Mouse (Mus musculus): ENCODE data around the gene Fabp2. TPM values are rescaled to one million over a fixed set of nuclear protein-coding genes. Genes with fewer than 3 reads are reported as not detected.
A peak's percentile ranks its signal among the peaks of the same experiment; 100 is the strongest.

Gene Fabp2
- 1.00 TPM in 1 of 2 replicates, not detected in the other for total RNA-seq (2021)
- long read RNA-seq, transcript Fabp2-201 (4 exons, 965 nt): major isoform, 29 of 30 reads
- long read RNA-seq, partial matches to known transcripts: 1 of 30 reads
- long read RNA-seq, other reads (novel, unspliced or antisense): 0 of 30 reads

- DNase-seq: no peak
Measured at GRCm38 (mm10) chr3:122894772-122895171, at the start of gene Fabp2. Gene Fabp2 (plus strand): TSS chr3:122895072.

- DNase-seq: no peak
Measured at GRCm38 (mm10) chr3:122848410-122849034, 46.4 kb upstream of the Fabp2 start.

DNA sequence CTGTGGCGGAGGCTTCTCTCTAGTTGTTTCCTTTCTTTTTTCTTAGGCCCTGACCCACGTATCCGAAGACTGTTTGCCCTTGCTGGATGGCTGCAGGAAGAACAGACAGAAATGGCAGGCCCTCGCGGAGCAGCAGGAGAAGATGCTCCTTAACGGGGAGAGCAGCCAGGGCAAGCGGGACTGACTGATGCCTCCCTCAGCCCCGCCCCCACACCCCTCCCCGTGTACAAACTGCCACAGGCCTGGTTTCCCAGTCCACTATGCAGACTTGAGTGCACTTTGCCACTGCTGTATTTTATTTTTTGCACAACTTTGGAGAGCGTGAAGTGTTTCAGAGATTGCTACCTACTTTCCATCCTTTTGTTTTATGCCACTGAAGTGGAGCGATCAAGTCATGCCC, 39.7 kb upstream of the Fabp2 start:
- DNase-seq: no peak

GRCm38 (mm10) chr3:122859829-122860228, 35.0 kb upstream of the Fabp2 start:
- no peak for DNase-seq

GRCm38 (mm10) chr3:122860573-122861498, 34.0 kb upstream of the Fabp2 start:
- no peak for DNase-seq

- no peak for DNase-seq
Measured at GRCm38 (mm10) chr3:122865092-122865491, 29.8 kb upstream of the Fabp2 start.

GRCm38 (mm10) chr3:122868270-122868669, 26.6 kb upstream of the Fabp2 start:
- no peak for DNase-seq

DNA sequence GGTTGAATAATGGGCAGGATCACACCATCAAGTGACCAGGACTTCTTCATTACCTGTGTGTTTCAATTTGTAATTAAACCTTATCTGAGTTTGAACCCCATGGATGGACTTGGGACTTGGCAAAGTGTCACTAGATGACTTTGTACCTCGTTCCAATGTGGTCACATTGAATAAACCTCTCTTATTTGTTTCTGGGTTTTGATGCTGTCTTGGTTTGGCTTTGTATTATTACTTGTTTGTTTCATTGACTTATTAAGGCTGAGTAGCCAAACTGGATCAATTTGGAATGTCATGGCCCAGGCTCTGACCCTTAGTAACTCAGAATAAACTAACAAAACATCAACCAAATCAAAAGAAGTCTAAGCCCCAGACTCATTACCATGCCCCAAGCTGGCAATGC, 23.3 kb upstream of the Fabp2 start:
- no peak for DNase-seq

DNA sequence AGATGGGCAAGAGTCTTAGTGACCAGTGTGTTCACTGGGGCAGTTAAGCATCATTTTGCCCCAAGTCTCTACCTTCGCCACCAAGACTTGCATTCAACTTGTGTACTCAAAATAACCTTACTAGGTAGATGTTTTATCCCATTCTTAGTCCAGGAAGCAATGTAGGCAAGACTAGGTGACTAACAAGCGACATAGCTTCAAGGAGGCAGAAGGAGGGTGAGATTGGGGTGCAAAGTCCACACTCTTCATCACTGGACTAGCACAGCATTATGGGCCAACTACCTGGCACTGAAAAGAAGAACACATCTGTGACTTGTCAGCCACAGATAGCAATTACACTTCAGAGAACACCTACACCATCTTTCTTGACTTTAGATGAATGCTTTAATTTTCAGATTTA, 18.0 kb upstream of the Fabp2 start:
- DNase-seq: no peak

DNA sequence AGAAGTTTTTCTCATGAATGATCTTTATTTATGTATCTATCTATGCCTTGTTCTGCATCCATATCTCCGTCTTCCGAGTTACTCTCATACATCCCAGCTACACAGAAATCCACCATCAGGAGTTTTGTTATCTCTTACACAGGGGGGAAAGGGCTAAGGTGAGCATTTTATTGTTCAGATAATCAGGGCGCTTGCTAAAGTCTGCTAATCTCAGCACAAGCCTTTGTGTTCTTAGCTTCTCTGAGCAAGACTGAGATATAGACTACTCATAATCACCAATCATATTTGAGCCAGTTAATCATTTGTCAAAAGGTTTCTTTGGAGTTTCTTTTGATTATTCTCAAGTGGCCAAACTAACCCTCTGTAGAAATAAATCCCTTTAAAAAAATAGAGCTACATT, 17.3 kb upstream of the Fabp2 start:
- DNase-seq: no peak

DNA sequence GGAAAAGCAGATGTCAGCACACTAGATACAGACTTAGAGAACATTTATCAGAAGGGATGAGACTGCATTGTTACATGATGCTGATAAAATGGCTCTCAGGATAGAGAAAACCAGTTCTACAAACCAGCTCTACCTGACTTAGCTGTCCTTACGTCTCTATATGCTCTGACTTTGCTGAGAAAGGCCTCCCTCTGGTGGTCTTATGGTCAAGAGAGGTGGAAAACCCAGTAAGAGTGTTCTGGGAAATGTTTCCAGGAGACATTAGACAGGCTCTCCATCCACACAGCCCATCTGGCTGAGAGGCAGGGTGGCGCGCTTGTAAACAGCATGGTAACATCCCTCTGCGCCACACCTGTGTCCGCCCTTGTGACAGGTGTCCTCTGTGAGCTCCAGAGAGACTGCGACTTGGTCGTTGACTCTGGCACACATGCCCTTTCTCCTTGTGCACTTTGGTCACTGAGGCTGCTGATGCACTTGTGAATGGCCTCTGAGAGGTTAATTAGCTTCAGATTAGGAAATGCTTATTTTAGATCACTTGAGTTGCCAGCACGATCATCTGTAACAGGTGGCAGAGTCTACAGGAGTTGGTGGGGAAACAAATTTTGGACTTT, 16.1 kb upstream of the Fabp2 start:
- DNase-seq: no peak

DNA sequence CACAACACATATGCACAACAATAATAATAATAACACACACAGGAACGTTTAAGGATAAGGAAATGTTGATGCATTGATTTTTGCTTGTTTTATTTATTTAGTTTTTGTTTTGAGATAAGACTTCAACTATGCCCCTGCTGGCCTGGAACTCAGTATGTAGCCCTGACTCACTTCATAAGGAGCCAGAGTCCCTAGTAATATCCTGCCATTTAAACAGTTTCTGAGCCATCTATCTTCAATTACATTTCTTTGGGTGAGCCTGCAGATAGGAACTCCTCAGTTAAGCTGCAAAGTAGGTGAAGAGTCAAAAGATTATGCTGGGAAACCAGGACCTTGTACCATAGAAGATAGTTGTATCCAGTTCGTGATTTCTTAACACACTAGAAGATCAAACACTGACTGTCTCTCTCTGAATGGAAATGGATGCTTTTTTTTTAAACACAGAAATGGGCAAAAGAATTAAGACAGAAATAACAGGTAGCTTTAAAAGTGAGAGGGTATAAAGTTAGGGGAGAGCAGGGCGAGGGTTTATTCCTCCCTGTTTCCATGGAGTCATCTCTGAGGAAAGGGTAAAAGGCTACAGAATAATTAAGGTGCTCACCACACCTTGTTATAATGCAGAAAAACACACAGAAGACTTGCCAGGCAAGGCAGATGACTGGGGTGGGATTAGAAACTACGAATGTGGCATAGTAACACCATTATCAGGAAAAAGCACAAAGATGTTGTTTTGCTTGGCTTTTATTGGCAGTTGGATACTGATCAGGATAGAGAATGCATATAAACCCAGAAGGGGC, 7.2 kb upstream of the Fabp2 start:
- DNase-seq: no peak

DNA sequence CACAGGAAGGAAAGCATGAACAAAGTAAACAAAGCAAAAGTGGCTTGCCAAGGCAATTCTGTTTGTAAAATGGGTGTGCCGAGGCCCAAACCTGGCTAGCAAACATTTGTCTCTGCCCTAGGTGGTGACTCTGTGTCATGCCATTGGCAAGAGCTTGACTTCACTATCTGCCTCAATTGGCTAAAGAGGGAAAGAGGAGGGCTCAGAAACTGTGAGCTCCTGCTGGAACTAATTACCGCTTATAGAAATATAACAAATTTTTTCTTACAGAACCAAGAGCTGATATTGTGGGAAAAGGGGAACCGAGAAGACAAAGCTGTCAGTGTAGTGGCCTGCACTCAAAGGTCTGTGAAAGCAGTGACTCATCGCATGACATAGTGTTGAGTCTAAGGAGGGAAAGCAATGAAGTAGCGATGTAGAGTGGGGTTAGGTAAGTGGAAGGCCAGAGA, 6.5 kb upstream of the Fabp2 start:
- DNase-seq: no peak

GRCm38 (mm10) chr3:122895189-122895731, 388 bp downstream of the Fabp2 start:
- no peak for DNase-seq

DNA sequence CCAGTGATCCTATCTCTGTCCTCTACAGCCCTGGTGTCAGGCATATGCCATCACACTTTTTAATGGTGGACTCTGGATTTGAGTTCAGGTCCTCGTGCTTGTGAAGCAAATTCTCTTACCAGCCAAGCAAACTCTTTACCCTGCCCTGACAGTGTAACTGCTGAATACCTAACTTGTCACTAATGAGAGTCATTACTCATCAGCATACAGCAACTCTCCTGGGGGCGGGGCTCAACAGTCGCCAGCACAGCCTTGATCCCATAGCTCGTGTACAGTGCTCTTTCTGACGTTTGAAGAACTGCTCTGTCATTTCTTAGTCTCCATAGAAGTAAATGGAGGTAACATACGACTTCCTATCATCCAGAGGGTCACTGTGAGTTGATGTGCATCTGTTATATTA, 3.4 kb downstream of the Fabp2 start:
- DNase-seq: no peak

DNA sequence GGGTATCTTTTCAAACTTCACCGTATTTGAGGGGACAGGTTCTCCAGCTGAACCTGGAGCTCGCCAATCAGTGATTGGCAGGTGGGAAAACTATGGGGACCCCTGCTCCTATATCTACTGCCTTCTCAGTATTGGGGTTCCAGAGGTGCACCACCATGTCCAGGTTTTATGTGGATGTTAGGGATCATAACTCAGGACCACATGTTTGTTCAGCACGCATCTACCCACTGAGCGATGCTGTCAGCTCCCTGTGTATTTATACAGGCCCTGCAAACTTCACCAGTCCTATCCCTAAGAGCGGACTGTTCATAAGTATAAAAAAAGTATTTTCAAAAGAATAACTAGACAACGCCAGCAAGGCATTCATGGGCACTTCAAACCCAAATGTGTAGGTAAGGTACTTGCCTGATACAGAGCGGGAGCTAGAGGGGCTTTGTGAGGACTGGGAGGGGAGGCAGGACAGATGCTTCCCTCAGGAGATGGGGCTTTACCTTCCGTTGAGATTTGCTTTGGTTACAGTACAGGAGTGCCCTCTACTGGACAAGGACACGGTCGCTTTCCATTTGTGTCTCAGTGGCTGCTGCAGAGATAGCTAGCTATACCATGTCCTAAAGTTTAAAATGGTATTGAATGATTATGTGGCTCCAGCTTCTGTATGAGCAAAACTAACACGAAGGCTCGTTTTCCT, 9.0 kb downstream of the Fabp2 start:
- peak; percentile 14 for DNase-seq

DNA sequence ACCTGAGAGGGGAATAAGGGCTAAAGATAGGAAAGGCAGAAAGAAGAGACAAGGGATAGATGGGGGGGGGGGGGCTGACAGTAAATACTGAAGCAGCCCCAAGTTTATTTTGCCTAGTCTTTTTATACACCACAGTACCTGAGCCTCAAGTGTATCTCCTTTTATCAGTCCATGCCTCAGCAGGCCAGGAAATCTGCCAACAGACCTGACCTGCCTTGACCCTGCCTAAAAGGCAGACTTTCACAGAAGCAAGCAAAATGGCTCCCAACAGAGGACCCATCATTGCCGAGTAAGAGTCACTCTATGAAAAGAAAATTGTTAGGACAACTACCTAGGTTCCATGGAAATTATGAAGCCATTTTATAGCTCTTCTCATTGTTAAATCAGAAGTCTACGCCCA, 13.0 kb downstream of the Fabp2 start:
- peak; percentile 18 for DNase-seq

DNA sequence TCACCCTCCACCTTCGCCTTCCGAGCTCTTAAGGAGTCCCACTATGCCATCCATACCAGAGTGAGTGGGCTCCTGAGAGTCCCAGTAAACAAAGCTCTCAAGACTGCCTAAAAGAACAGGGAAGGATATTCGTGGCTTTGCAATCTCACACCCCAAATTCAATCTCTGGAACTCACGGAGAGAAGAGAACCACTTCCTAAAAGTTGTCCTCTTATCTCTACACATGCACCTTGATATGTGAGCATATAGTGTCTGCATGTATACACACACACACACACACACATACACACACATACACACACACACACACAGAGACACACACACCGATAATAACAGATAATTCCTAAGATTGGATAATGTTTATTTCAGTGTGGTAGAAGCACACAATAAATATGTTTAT, 20.6 kb downstream of the Fabp2 start:
- no peak for DNase-seq

- DNase-seq: no peak
Measured at GRCm38 (mm10) chr3:122916191-122916680, 21.4 kb downstream of the Fabp2 start.

DNA sequence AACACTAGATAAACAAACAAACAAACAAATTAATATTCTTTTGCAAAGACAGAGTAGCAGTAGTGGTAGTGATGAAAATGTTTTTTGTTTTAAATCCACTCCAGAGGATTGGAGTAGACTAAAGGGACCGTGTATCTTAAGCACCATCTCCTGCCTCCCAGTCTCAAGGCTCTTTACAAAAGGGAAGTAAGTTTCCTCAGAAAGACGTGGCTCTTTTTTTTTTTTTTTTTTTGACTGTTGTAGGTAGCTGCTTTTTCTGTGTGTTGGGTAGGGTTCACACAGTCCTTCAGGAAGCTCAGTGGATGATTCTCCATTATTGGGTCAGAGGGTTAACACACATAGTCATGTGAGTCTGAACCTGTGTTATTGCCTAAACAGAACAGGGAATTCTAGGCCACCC, 23.8 kb downstream of the Fabp2 start:
- DNase-seq: no peak

- no peak for DNase-seq
Measured at GRCm38 (mm10) chr3:122919260-122919659, 24.4 kb downstream of the Fabp2 start, which contains the start of gene Gm10959. Gene Gm10959 (minus strand): TSS chr3:122919360.

All from adrenal gland, postnatal 25 days (tissue).